Mouse (Mus musculus) effector memory CD4-positive, alpha-beta T cell, adult 7 months (primary cell): Measurements from ENCODE around the gene 4930442H23Rik. TPM values are rescaled to one million over a fixed set of nuclear protein-coding genes. Genes with fewer than 3 reads are reported as not detected.

ENCODE experiments used
- polyA plus RNA-seq: library from polyadenylated mRNA; unstranded; fragments of 100-300 nt; shearing (Covaris generic); gene quantifications from one replicate; pipeline ENCODE4 v1.2.1, GENCODE M21; 2017

4930442H23Rik gene
- 0.32 TPM for polyA plus RNA-seq

GRCm38 (mm10) chr10:81183805-81184204, at the start of gene 4930442H23Rik:
Gene 4930442H23Rik, minus strand, starts transcription at chr10:81183849.

DNA sequence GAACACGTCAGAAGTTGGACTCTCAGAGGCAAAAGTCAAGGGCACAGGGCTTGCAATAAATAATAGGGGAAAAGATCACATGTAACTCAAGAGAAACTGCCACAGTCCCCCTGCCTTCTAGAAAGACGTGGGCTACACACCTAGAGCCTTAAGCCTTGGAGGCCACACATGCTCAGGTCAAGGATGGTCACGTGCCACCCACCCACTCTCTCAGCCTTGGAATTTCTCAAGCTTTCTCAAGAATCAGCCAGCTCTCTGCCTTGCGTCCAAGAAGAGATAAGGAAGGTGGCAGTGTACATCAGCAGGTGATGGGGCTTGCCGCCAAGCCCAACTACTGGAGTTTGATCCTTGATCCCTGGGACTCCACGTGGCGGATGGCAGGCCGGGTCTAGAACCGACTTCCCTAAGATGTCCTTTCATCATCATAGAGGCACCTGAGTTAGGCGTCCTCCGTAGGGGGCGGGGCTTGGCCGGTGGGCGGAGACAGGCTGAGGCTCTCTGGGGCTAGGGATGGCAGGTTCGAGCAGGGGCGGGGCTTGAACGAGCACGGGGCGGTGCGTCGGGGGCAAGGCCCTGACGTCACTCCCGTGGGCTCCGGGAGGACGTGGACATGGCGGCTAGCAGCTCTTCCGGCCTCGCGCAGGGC, 49.1 kb upstream of the 4930442H23Rik start, which contains the start of gene Zfr2:
TSS of gene Zfr2 (plus strand) at position 576 of the 646 bp plus-strand sequence.

GRCm38 (mm10) chr10:81230438-81231332, 47.0 kb upstream of the 4930442H23Rik start, which contains the start of gene Atcay:
Gene Atcay, minus strand, starts transcription at chr10:81230833.

DNA sequence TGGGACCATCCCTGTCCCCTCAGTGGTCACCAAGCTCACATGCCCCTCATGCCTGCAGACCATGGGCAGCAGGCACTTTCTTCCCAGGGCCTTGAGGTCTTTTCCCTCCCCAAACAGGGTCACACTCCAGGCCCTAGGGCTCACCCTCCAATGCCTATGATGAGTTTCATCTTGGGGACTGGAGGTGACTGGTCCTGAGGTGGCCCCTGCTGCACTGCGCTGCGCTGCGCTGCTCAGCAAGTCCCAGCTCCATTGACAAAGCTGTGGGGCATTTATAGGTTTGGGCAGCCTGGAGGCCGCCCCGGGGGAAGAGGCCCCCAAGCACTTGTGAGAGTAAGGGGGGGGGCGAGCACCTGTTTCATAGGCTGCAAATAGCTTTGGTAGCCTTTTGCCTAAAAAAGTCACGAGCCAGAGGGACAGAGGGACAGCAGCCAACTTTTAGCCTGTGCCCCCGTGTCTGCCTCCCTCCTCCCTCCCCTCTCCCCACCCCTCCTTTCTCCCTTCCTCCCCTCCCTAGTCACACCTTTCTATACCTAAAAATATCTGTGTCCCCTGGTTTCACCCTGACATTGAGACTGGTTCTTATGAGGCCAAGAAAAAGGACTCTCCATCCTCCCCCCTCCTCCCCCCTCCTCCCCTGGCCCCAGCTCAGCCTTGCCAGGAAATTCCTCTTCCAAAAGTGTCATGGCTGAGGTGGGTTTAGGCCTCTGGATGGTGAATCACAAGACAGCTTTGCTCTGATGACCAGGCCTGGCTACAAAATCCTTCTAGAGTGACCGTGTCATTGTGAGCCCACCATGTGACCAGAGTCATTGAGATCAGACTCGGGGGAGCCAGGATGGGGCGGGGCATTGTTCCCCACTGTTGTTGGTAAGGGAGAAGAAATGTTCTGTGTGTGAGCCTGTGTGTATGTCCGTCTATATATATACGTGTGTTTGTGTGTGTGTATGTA, 18.4 kb upstream of the 4930442H23Rik start, which contains the start of gene Nmrk2:
TSS of gene Nmrk2 (minus strand) at position 245 of the 952 bp plus-strand sequence.

DNA sequence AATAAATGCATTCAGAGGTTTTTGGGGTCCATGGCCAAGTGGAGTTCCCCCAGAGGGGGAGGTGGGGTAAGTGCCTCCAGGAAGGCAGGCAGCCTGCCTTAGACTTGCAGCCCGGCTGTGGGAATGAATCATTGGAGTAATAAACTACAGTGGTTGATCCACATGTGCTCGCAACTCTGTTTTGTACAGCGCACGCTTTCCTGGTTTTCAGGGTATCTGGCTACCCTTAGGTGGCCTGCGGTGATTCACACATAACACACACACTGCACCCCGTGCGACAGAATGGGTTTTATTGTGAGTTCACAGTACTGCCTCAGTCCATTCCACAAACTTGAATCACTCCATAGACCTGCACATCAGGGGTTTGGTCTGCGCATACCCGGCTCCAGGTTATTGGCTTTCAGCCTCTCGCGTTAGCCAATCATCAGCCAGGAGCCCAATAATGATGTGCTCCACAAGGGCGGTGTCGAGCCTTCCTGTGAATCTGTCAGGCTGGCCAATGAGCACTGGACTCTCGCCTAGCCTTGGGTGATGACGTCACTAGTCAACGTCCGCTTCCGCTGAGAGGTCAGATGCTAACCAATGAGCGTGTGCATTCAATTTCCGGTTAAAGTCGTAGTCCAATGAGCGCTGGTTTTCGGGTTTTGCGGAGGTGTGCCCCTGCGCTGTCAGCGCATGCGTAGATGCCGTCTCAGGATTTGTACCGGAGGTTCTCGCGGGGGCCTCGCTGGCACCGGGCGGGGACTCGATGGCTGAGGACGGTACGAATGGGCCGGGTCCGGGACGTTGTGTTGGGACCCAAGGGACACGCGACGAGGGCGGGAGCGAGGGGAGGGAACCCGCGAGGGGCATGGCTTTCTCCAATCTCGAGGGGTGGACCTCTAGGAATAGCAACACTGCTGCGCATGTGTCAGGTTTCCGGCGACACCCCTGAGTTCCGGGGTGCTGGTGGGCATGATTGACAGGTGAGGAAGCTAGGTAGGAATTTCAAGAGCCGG, 1.0 kb downstream of the 4930442H23Rik start, which contains the start of gene Dapk3:
TSS of gene Dapk3 (plus strand) at position 670 of the 998 bp plus-strand sequence.

GRCm38 (mm10) chr10:81176466-81177271, 7.0 kb downstream of the 4930442H23Rik start, which contains the start of gene Eef2:
Gene Eef2, plus strand, starts transcription at chr10:81176631.

DNA sequence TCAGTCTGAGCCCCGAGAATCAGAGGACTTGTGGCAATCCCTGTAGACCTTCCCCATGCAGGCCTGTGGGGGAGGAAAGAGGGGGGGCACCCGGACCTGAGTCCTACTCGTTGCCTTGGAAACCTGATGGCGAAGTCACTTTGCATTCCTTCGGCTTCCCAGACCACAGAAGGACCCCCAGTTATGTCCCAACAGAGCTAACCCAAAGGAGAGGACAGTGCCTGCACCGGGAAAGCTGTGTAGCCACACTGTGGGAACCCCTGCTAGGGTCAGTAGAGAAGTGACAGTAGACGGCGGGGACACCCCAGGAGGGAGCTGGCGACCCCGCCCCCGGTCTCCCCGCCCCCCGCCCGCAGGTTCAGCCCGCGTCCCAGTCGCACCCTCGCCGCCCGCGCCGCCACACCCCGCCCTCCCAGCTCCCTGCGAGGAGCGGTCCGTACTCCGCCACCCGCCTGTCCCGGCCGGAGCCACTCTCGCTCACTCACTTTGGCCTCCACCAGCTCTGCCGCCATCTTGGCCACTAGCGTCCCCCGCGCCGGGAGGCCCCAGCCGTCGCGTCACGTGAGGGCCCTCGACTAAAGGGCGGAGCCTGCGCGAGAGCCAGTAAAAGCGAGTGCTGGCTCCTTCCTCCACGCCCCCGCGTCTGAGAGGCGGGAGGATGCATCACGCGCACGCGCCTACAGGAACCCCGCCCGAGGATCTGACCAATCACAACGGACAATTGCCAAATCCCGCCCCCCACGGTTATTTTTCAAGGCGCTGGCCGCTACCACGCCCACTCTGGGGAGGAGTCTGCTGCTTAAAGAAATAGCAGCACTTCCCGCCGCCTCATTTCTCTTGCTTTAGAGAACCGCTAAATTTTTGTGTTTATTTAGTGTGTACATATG, 16.2 kb downstream of the 4930442H23Rik start, which contains the start of gene Pias4:
TSS of gene Pias4 (minus strand) at position 724 of the 887 bp plus-strand sequence.

DNA sequence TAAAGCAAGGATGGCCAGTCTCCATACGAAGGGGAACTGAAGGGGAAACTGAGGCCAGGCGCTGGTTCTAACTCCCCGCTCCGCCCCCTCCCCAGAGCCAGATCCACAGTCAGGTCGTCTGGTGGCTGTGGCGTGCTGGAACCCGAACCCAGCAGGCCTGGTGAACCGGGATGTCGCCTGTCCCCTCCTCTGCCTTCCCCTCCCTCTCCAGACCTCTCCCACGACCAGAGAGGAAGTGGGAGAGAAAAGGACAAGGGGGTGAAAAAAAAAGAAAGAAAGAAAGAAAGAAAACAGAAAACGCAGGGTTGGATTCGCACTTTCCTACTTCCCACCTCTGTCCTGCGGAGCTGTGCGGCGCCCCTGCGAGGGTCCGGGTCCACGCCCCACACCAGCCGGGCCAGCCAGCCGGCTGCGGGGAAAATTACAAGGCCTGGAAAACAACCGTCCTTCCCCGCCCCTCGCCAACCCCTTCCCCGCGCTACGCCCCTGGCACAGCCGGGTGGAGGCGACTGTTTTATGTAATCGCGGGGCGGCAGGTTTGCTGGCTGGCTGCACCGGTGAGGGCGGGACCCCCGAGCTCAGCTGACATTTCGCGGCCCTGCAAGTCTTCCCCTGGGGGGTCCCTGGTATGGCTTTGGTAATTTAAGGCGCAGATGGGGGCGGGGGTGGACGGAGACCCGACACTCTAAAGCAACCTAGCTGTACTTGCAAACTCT, 48.5 kb downstream of the 4930442H23Rik start, which contains the start of gene Zbtb7a:
TSS of gene Zbtb7a (plus strand) at position 255 of the 716 bp plus-strand sequence.

Other genes with a start within 250 kb of the 4930442H23Rik start
- 0.55 TPM for gene Gng7, start 168.9 kb downstream of the 4930442H23Rik start, polyA plus RNA-seq
- gene Diras1, start 158.2 kb downstream of the 4930442H23Rik start, polyA plus RNA-seq, result not detected
- 11.1 TPM for gene Slc39a3, start 146.4 kb downstream of the 4930442H23Rik start, polyA plus RNA-seq
- gene Sgta, start 123.7 kb downstream of the 4930442H23Rik start, polyA plus RNA-seq, result 65.6 TPM
- gene Thop1, start 113.8 kb downstream of the 4930442H23Rik start, polyA plus RNA-seq, result 4.3 TPM
- not detected for gene Creb3l3, start 85.0 kb downstream of the 4930442H23Rik start, polyA plus RNA-seq
- gene Map2k2, start 77.9 kb downstream of the 4930442H23Rik start, polyA plus RNA-seq, result 139 TPM
- 79.6 TPM for gene Zbtb7a, start 48.6 kb downstream of the 4930442H23Rik start, polyA plus RNA-seq
- gene Pias4, start 15.9 kb downstream of the 4930442H23Rik start, polyA plus RNA-seq, result 35.9 TPM
- 829 TPM for gene Eef2, start 7.2 kb downstream of the 4930442H23Rik start, polyA plus RNA-seq
- 82.9 TPM for gene Dapk3, start 844 bp downstream of the 4930442H23Rik start, polyA plus RNA-seq
- gene Nmrk2, start 18.2 kb upstream of the 4930442H23Rik start, polyA plus RNA-seq, result 0.76 TPM
- gene Atcay, start 47.0 kb upstream of the 4930442H23Rik start, polyA plus RNA-seq, result 3.1 TPM
- 4.9 TPM for gene Zfr2, start 49.3 kb upstream of the 4930442H23Rik start, polyA plus RNA-seq
- 20.1 TPM for gene Matk, start 69.1 kb upstream of the 4930442H23Rik start, polyA plus RNA-seq
- gene Mrpl54, start 83.1 kb upstream of the 4930442H23Rik start, polyA plus RNA-seq, result 136 TPM
- gene Apba3, start 83.1 kb upstream of the 4930442H23Rik start, polyA plus RNA-seq, result 37.0 TPM
- 11.5 TPM for gene Tjp3, start 107.7 kb upstream of the 4930442H23Rik start, polyA plus RNA-seq
- 88.8 TPM for gene Pip5k1c, start 109.1 kb upstream of the 4930442H23Rik start, polyA plus RNA-seq
- 42.7 TPM for gene Cactin, start 137.3 kb upstream of the 4930442H23Rik start, polyA plus RNA-seq
- gene Tbxa2r, start 144.9 kb upstream of the 4930442H23Rik start, polyA plus RNA-seq, result 15.1 TPM
- gene Gipc3, start 159.4 kb upstream of the 4930442H23Rik start, polyA plus RNA-seq, result not detected
- 28.3 TPM for gene Hmg20b, start 166.6 kb upstream of the 4930442H23Rik start, polyA plus RNA-seq
- gene Mfsd12, start 173.6 kb upstream of the 4930442H23Rik start, polyA plus RNA-seq, result 1.8 TPM
- gene 4930404N11Rik, start 182.0 kb upstream of the 4930442H23Rik start, polyA plus RNA-seq, result 0.84 TPM
- gene Fzr1, start 194.7 kb upstream of the 4930442H23Rik start, polyA plus RNA-seq, result 49.3 TPM
- gene Dohh, start 200.6 kb upstream of the 4930442H23Rik start, polyA plus RNA-seq, result 49.7 TPM
- 5.1 TPM for gene Gm48551, start 200.6 kb upstream of the 4930442H23Rik start, polyA plus RNA-seq
- not detected for gene Gm48552, start 205.2 kb upstream of the 4930442H23Rik start, polyA plus RNA-seq
- 1.4 TPM for gene Smim24, start 209.2 kb upstream of the 4930442H23Rik start, polyA plus RNA-seq